Mouse (Mus musculus) heart, postnatal 14 days (tissue): Measurements from ENCODE around the gene Iqcf5. TPM values are rescaled to one million over a fixed set of nuclear protein-coding genes. Genes with fewer than 3 reads are reported as not detected.

Experiments used
- DNase-seq, 2 experiments: peaks; one replicate each; pipeline ENCODE4 v3.0.0; 2021 to 2022
- intact Hi-C: fragments of 180-260 bp; cut with DNase I; formaldehyde crosslinking; loops from one replicate; pipeline ENCODE4 v1.15.1; 2025
- total RNA-seq, 2 experiments: library from RNA; stranded (reverse); gene quantifications; 2 replicates each; pipeline ENCODE4 v1.2.3; 2021

Iqcf5 gene
- total RNA-seq, 2 experiments from 2014 or later = not detected

DNA sequence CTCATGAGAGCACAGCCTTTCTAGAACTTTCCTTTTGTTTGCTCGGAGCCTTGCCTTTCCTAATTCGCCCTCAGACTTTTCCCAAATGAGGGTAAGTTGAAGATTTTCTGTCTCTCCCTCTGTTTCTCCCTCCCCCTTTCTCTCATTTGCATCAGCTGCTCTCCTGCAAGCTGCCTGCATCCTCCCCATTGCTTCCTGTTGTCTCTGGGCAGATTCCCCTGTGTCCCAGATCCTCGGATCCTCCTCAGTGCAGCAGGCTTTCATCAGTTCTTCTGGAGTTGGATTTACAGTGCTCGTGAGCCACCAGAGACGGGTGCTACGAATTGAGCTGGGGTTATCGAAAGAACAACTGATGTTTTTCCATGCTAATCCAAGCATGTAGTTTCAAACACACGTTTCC lies 49.7 kb downstream of the Iqcf5 start:
- intact Hi-C loops = no loop called here
- DNase-seq = no peak

Other genes starting within 250 kb of the Iqcf5 start
- gene Poc1a, start 233.5 kb upstream of the Iqcf5 start, total RNA-seq = 1 to 10 TPM; 4.3 to 4.8 TPM
- 10 to 100 TPM; 53.2 to 53.9 TPM for gene Dusp7, start 145.9 kb upstream of the Iqcf5 start, total RNA-seq
- gene Rpl29, start 85.1 kb upstream of the Iqcf5 start, total RNA-seq = 100 to 1,000 TPM; 307 to 348 TPM
- 10 to 100 TPM; 16.2 to 18.9 TPM for gene Acy1, start 76.3 kb upstream of the Iqcf5 start, total RNA-seq
- 1 to 10 TPM; 6.8 to 8.9 TPM for gene Abhd14b, start 67.1 kb upstream of the Iqcf5 start, total RNA-seq
- gene Abhd14a, start 66.9 kb upstream of the Iqcf5 start, total RNA-seq = 10 to 100 TPM; 21.9 to 22.0 TPM
- gene Pcbp4, start 61.3 kb upstream of the Iqcf5 start, total RNA-seq = 10 to 100 TPM; 62.4 to 68.8 TPM
- gene Gpr62, start 48.6 kb upstream of the Iqcf5 start, total RNA-seq = under 1 TPM in 1 of 2 experiments, not detected in 1; 0.10 TPM
- gene Rrp9, start 38.6 kb upstream of the Iqcf5 start, total RNA-seq = 10 to 100 TPM; 19.3 to 20.3 TPM
- gene Parp3, start 37.6 kb upstream of the Iqcf5 start, total RNA-seq = 10 to 100 TPM; 18.1 to 19.0 TPM
- gene Iqcf1, start 14.6 kb upstream of the Iqcf5 start, total RNA-seq = not detected
- not detected for gene Iqcf3, start 47.1 kb downstream of the Iqcf5 start, total RNA-seq
- not detected for gene Iqcf4, start 56.4 kb downstream of the Iqcf5 start, total RNA-seq
- not detected for gene Iqcf6, start 112.0 kb downstream of the Iqcf5 start, total RNA-seq
- gene Grm2, start 141.5 kb downstream of the Iqcf5 start, total RNA-seq = not detected
- gene Tex264, start 171.4 kb downstream of the Iqcf5 start, total RNA-seq = 10 to 100 TPM; 35.1 to 39.4 TPM